Comparison of ENCODE assay signal across 7 mouse cellular contexts in genomic region chr4:132938181-132938941, GRCm38 (mm10). TPM values are rescaled to one million over a fixed set of nuclear protein-coding genes. Genes with fewer than 3 reads are reported as not detected.
DNase-seq lines count a peak whose midpoint lies in the region; ATAC-seq and TF ChIP-seq lines count a peak whose summit lies in the region.

No protein-coding gene starts in this region.

- no peaks in the 10 kb centered on the region for H3K27me3 ChIP-seq in forebrain, postnatal 0 days (ENCODE audit: insufficient read depth, low read length)
- H3K27me3 ChIP-seq in intestine, postnatal 0 days (replicated peaks; ENCODE audit: control insufficient read depth, insufficient read depth, low read length): 0 out of 2 replicates have a peak, but pooled peaks cover 3% of the 10 kb centered on the region

- H3K4me3 ChIP-seq in forebrain, postnatal 0 days (ENCODE audit: low read depth, low read length): no peak overlapping the region
- no peak overlapping the region for H3K4me3 ChIP-seq in intestine, postnatal 0 days (ENCODE audit: low read depth, low read length)
- H3K4me3 ChIP-seq in lung, adult 2 months (replicated peaks; ENCODE audit: extremely low read depth, low read depth, low read length): no peak overlapping the region

- 33% methylated on average over 12 of the region's 12 CpGs for WGBS in forebrain, postnatal 0 days
- WGBS in intestine, postnatal 0 days: 62% methylated on average over 12 of the region's 12 CpGs
- 55% methylated on average over 12 of the region's 12 CpGs for WGBS in lung, adult 2 months

- no peak for TF ChIP-seq POLR2A in lung, adult 2 months (IDR thresholded peaks at IDR 0.05; ENCODE audit: borderline replicate concordance, extremely low read depth, low read depth, low read length)

- H3K9me3 ChIP-seq in forebrain, postnatal 0 days (ENCODE audit: low read length): no peaks in the 10 kb centered on the region
- no peaks in the 10 kb centered on the region for H3K9me3 ChIP-seq in intestine, postnatal 0 days (ENCODE audit: control insufficient read depth)

- DNase-seq in 416B (ENCODE audit: low read depth): peak; percentile 34
- peak; percentile 41 to 42 for DNase-seq in adrenal gland, postnatal 36 days
- peak; percentile 87 for DNase-seq in forebrain, postnatal 0 days
- peak; percentile 80 for DNase-seq in left cerebral cortex, postnatal 4 days
- peak; percentile 50 for DNase-seq in right cerebral cortex, postnatal 4 days
- no peak for DNase-seq in lung, adult 2 months

- peak overlapping the region; percentile 80 for H3K27ac ChIP-seq in forebrain, postnatal 0 days (ENCODE audit: low read depth, low read length)
- H3K27ac ChIP-seq in intestine, postnatal 0 days (ENCODE audit: low read depth, low read length): no peak overlapping the region

- H3K36me3 ChIP-seq in forebrain, postnatal 0 days (ENCODE audit: insufficient read depth): no peaks in the 10 kb centered on the region
- H3K36me3 ChIP-seq in intestine, postnatal 0 days (ENCODE audit: control insufficient read depth, insufficient read depth): no peaks in the 10 kb centered on the region

- 0 out of 2 replicates have a peak, but pooled peaks have one; percentile 10 for TF ChIP-seq CTCF in forebrain, postnatal 0 days (IDR thresholded peaks at IDR 0.05; ENCODE audit: low read depth)
- TF ChIP-seq CTCF in intestine, postnatal 0 days (IDR thresholded peaks at IDR 0.05; ENCODE audit: low read depth): no peak
- TF ChIP-seq CTCF in lung, adult 2 months (IDR thresholded peaks at IDR 0.05; ENCODE audit: insufficient read depth, low read length): no peak

- peak overlapping the region; percentile 13; the same call in 1 of the 2 replicates for H3K4me2 ChIP-seq in forebrain, postnatal 0 days (ENCODE audit: low read depth)
- H3K4me2 ChIP-seq in intestine, postnatal 0 days (replicated peaks; ENCODE audit: low read depth): 0 out of 2 replicates have a peak overlapping the region, but pooled peaks have one; percentile 9

- ATAC-seq in forebrain, postnatal 0 days: peak; percentile 94
- ATAC-seq in intestine, postnatal 0 days: no peak

- H3K9ac ChIP-seq in forebrain, postnatal 0 days: 0 out of 2 replicates have a peak overlapping the region, but pooled peaks have one; percentile 4
- no peak overlapping the region for H3K9ac ChIP-seq in intestine, postnatal 0 days (ENCODE audit: low read depth, low read length)

- intact Hi-C loops in left cerebral cortex, postnatal 4 days (cut with DNase I): no loop called here

- peaks cover 4% of the 10 kb centered on the region; the same call in 1 of the 2 replicates for H3K4me1 ChIP-seq in forebrain, postnatal 0 days (ENCODE audit: insufficient read depth)
- H3K4me1 ChIP-seq in intestine, postnatal 0 days (replicated peaks; ENCODE audit: control insufficient read depth, insufficient read depth, low read length): no peaks in the 10 kb centered on the region
- H3K4me1 ChIP-seq in lung, adult 2 months (ENCODE audit: control insufficient read depth, insufficient read depth, low read length): no peaks in the 10 kb centered on the region

RNA-seq across cellular contexts. Expression of gene Fam76a, which starts 16.0 kb away (rescaled TPM):
- total RNA-seq in adrenal gland, postnatal 36 days (2021): 10 to 100 TPM; 35.5 to 38.6 TPM
- total RNA-seq in forebrain, postnatal 0 days (2014; rRNA removed): 27.9 and 29.8 TPM in 2 replicates
- 28.0 and 41.0 TPM in 2 replicates for polyA plus RNA-seq in forebrain, postnatal 0 days (2015; fragmentation: Nextera tagmentation; extraction: Ambion mirVana)
- 46.5 and 58.8 TPM in 2 replicates for polyA plus RNA-seq in intestine, postnatal 0 days (2015; fragmentation: Nextera tagmentation; extraction: Ambion mirVana)
- 10 to 100 TPM; 24.3 to 25.4 TPM for total RNA-seq in left cerebral cortex, postnatal 4 days (2021)
- polyA plus RNA-seq in lung, adult 2 months (2012; rRNA removed): 19.2 and 21.9 TPM in 2 replicates

RNA-seq across cellular contexts. Expression of gene Fgr, which starts 35.5 kb away (rescaled TPM):
- total RNA-seq in adrenal gland, postnatal 36 days (2021): under 1 TPM; 0.30 to 0.40 TPM
- total RNA-seq in forebrain, postnatal 0 days (2014; rRNA removed): not detected in 2 replicates
- polyA plus RNA-seq in forebrain, postnatal 0 days (2015; fragmentation: Nextera tagmentation; extraction: Ambion mirVana): 0.06 TPM in 2 replicates
- 2.0 and 2.4 TPM in 2 replicates for polyA plus RNA-seq in intestine, postnatal 0 days (2015; fragmentation: Nextera tagmentation; extraction: Ambion mirVana)
- total RNA-seq in left cerebral cortex, postnatal 4 days (2021): under 1 TPM; 0.42 to 0.44 TPM
- polyA plus RNA-seq in lung, adult 2 months (2012; rRNA removed): 10.7 and 19.1 TPM in 2 replicates

RNA-seq across cellular contexts. Expression of gene Stx12, which starts 54.1 kb away (rescaled TPM):
- 10 to 100 TPM; 60.9 to 64.1 TPM for total RNA-seq in adrenal gland, postnatal 36 days (2021)
- total RNA-seq in forebrain, postnatal 0 days (2014; rRNA removed): 168 and 180 TPM in 2 replicates
- polyA plus RNA-seq in forebrain, postnatal 0 days (2015; fragmentation: Nextera tagmentation; extraction: Ambion mirVana): 163 and 170 TPM in 2 replicates
- 52.9 and 53.7 TPM in 2 replicates for polyA plus RNA-seq in intestine, postnatal 0 days (2015; fragmentation: Nextera tagmentation; extraction: Ambion mirVana)
- total RNA-seq in left cerebral cortex, postnatal 4 days (2021): 100 to 1,000 TPM; 146 to 153 TPM
- polyA plus RNA-seq in lung, adult 2 months (2012; rRNA removed): 22.0 and 28.3 TPM in 2 replicates
